Mouse (Mus musculus) spleen, postnatal 4 days (tissue): ENCODE data around the gene Patj.

Experiments
- DNase-seq, 2 experiments: peaks; one replicate each; pipeline ENCODE4 v3.0.0; 2022; ENCODE audit warnings: low spot score in 2 of 2

Patj gene

GRCm38 (mm10) chr4:98444437-98445139 lies 49.0 kb downstream of the Patj start:
- DNase-seq = peak in 1 of 2 experiments; percentile 26

- DNase-seq = no peak
Measured at GRCm38 (mm10) chr4:98449564-98450263, 54.1 kb downstream of the Patj start.

- no peak for DNase-seq
Measured at GRCm38 (mm10) chr4:98450308-98450707, 54.7 kb downstream of the Patj start.

- DNase-seq = no peak
Measured at GRCm38 (mm10) chr4:98450829-98451228, 55.2 kb downstream of the Patj start.

GRCm38 (mm10) chr4:98451259-98451658 lies 55.7 kb downstream of the Patj start:
- DNase-seq = no peak

GRCm38 (mm10) chr4:98452725-98453124 lies 57.1 kb downstream of the Patj start:
- no peak for DNase-seq

GRCm38 (mm10) chr4:98453231-98453630 lies 57.6 kb downstream of the Patj start:
- DNase-seq = no peak

GRCm38 (mm10) chr4:98455352-98455751 lies 59.8 kb downstream of the Patj start:
- no peak for DNase-seq

- DNase-seq = no peak
Measured at GRCm38 (mm10) chr4:98455910-98456309, 60.3 kb downstream of the Patj start.

GRCm38 (mm10) chr4:98461804-98462341 lies 66.3 kb downstream of the Patj start:
- DNase-seq = no peak

- no peak for DNase-seq
Measured at GRCm38 (mm10) chr4:98465476-98465875, 69.9 kb downstream of the Patj start.

GRCm38 (mm10) chr4:98465886-98466285 lies 70.3 kb downstream of the Patj start:
- no peak for DNase-seq

- DNase-seq = no peak
Measured at GRCm38 (mm10) chr4:98471376-98471775, 75.8 kb downstream of the Patj start.

- no peak for DNase-seq
Measured at GRCm38 (mm10) chr4:98473491-98473890, 77.9 kb downstream of the Patj start.

- no peak for DNase-seq
Measured at GRCm38 (mm10) chr4:98478005-98478404, 82.4 kb downstream of the Patj start.

- no peak for DNase-seq
Measured at GRCm38 (mm10) chr4:98486475-98486874, 90.9 kb downstream of the Patj start.

GRCm38 (mm10) chr4:98486901-98487300 lies 91.3 kb downstream of the Patj start:
- no peak for DNase-seq

- DNase-seq = no peak
Measured at GRCm38 (mm10) chr4:98489386-98489785, 93.8 kb downstream of the Patj start.

- no peak for DNase-seq
Measured at GRCm38 (mm10) chr4:98498341-98498740, 102.8 kb downstream of the Patj start.

- DNase-seq = no peak
Measured at GRCm38 (mm10) chr4:98500182-98500581, 104.6 kb downstream of the Patj start.

- DNase-seq = no peak
Measured at GRCm38 (mm10) chr4:98500875-98501274, 105.3 kb downstream of the Patj start.

- DNase-seq = no peak
Measured at GRCm38 (mm10) chr4:98504743-98505142, 109.2 kb downstream of the Patj start.
